Mouse (Mus musculus): Measurements from ENCODE around the gene Snap91. TPM values are rescaled to one million over a fixed set of nuclear protein-coding genes. Genes with fewer than 3 reads are reported as not detected.

Snap91 gene
- total RNA-seq (2022) = under 1 TPM; 0.24 to 0.56 (median 0.24) TPM

DNA sequence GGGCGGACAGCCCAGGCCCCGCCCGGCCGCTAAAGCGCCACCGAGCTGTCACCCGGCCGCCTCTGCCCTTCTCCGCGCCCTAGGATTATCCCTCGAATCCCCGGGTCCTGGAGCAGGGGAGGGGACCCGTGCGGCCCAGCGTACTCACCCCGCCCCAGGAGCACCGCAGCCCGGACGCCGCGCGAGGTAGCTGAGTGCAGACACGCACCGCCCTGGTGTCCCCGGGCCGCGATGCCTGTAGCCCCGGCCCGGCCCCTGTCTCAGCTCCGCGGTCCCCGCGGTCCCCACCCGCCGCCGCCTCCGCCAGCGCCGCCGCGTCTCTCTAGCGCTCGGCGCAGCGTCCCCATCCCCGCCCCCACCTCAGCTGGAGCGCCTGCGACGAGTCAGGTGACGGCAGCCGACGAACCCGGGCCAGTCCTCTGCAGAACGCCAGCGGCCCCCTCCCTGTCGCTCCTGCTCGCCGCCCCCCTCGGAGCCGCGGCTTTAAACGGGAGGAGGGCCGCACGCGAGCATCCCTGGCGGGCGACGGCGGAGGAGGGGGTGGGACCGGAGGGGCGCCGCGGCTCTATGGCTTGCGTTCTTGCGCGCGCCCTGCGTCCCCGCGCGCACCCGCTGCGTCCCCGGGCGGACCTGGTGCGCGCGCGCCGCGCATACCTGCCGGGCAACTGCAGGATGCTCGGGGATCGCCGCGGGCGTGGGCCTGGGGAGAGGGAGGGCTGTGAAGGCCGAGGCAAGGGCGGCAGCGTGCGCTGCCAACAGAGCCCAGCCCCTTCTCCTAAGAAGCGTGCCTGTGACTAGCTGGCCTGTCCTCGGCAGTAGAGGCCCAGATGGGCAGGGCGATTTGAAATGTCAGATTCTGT, at the start of gene Snap91:
Gene Snap91 (minus strand): TSS at position 542 of the 860 bp plus-strand sequence.
- DNase-seq (ENCODE audit: low spot score in 2 of 2) = no peak

- no peak for DNase-seq (ENCODE audit: low spot score in 2 of 2)
Measured at GRCm38 (mm10) chr9:86926519-86926918, 46.1 kb upstream of the Snap91 start.

DNA sequence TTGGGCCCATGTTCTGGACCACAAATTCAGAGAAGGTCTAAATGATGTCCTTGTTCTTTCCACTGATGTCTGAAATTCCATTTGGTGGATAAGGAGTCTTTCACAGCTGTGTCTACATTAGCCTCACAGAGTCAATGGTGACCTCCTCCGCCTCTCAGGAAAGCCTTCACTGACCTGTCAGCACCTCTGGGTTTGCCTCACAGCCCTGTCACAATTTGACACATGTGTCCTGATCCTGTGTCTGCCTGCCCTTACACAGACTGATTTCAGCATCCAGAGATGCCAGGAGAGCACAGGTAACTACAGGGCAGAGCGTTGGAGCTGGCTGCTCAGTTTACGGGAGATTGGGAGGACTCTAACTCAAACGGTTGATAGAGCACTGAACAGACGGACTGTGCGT, 45.2 kb upstream of the Snap91 start:
- no peak for DNase-seq (ENCODE audit: low spot score in 2 of 2)

DNA sequence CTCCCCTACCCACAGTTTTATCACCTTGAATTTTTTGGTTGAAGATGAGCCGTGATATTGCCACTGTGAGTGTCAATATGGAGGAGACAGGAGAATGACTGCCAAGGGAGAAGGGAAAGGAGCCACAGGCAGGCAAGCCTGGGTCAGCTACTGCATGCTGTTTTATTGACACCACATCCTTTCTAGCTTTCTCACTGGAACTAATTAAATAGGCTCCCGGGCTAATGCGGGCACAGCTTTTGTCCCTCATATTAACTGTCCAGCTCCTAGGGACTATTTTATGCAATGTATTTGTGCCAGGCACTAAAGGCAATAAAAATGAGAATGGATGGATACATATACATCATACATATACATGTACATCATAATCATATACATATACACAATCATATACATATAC, 42.0 kb upstream of the Snap91 start:
- no peak for DNase-seq (ENCODE audit: low spot score in 2 of 2)

DNA sequence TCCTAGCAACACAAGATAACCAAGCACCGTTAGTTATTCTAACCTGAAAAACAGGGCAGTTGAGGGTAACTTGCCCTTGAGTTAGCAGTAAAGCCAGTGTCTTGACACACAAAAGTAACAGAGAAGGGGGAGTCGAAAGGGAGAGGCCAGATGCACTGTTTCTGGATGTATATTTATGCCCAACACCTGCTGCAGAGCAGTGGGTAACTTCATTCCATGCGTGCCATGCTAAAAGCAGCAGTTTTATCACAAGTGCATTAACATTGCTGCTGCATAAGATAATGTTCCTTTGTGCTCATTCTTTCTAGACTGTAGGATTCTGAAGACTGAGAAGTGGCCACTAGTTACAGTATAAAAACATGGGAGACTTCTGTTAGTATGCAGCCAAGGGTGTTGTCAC, 36.1 kb upstream of the Snap91 start:
- DNase-seq (ENCODE audit: low spot score in 2 of 2) = no peak

GRCm38 (mm10) chr9:86899502-86900199, 19.2 kb upstream of the Snap91 start:
- DNase-seq (ENCODE audit: low spot score in 2 of 2) = no peak

GRCm38 (mm10) chr9:86879216-86880112, 990 bp downstream of the Snap91 start:
- no peak for DNase-seq (ENCODE audit: low spot score in 2 of 2)

- no peak for DNase-seq (ENCODE audit: low spot score in 2 of 2)
Measured at GRCm38 (mm10) chr9:86878716-86879115, 1.7 kb downstream of the Snap91 start.

- DNase-seq (ENCODE audit: low spot score in 2 of 2) = no peak
Measured at GRCm38 (mm10) chr9:86873681-86874080, 6.8 kb downstream of the Snap91 start.

DNA sequence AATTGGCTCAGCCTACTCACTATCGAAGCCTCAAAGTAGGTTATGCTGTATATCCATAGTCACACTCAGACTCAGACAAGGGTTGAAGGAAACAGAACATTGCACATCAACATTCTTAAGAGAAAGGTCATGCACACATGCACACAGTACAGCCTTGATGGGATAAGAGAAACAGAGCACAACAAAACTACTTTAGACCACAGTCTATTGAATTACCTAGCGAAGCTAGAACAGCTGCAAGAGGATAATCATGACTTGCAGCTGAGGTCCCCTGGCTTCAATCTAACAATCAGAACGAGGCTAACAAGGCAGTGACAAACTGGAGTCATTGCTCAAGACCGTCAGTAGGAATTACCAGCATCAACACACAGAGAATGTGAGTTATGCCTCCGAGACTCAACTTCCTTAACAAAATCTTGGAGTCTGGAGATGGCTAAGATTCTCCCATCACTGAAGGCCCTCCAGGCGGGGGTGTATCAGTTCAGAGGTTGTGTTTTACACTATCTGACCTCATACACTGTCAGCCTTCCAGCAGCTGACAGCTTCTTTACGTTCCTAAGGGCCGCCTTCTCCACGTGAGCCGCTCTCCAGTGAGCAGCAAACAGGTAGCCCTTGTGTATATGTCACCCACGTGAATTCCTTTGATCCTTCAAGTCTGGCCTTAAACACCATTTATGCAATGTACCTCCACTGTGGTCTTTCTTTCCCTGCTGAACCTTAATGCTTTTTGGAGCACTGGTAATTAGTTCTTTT, 10.7 kb downstream of the Snap91 start:
- no peak for DNase-seq (ENCODE audit: low spot score in 2 of 2)

- no peak for DNase-seq (ENCODE audit: low spot score in 2 of 2)
Measured at GRCm38 (mm10) chr9:86858101-86858500, 22.4 kb downstream of the Snap91 start.

DNA sequence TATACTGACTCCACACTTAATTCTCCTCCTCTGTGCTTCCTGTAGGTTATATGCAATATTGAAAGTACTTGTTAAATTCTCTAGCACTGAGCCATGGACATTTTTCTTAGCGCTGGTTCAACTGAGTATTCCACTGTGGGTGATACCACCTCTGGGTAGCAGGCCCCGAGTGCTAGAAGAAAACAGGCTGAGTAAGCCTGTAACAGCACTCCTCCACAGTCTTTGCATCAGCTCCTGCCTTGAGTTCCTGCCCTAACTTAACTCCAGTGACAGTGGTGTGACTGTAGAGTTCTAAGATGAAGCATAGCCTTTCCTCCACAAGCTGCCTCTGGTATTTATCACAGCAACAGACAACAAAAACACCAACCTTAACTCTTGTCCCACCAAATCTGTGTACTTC, 22.8 kb downstream of the Snap91 start:
- DNase-seq (ENCODE audit: low spot score in 2 of 2) = no peak

- no peak for DNase-seq (ENCODE audit: low spot score in 2 of 2)
Measured at GRCm38 (mm10) chr9:86852861-86853260, 27.6 kb downstream of the Snap91 start.

GRCm38 (mm10) chr9:86851689-86852088, 28.8 kb downstream of the Snap91 start:
- DNase-seq (ENCODE audit: low spot score in 2 of 2) = no peak

GRCm38 (mm10) chr9:86850452-86851207, 29.8 kb downstream of the Snap91 start:
- no peak for DNase-seq (ENCODE audit: low spot score in 2 of 2)

- DNase-seq (ENCODE audit: low spot score in 2 of 2) = no peak
Measured at GRCm38 (mm10) chr9:86843747-86844353, 36.6 kb downstream of the Snap91 start.

GRCm38 (mm10) chr9:86829792-86830191, 50.7 kb downstream of the Snap91 start:
- no peak for DNase-seq (ENCODE audit: low spot score in 2 of 2)

DNA sequence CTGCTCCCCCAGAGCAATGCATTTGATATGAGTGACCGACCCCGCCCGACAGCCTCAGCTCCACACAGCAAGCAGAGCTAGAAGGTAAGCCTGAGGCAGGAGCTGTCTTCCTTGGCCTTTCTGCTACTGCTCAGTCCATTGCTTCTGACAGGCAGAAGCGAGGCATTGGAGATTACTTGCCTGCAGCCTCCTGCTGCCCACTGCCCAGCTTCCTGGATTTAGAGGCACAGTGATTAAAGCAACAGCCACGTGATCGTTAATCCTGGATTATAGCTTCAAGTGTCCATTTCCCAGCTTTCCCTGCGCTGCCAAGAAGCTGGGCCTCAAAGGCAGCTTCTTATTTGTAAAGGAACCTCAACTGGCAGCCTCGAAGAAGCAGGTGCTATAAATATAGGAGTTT, 51.4 kb downstream of the Snap91 start:
- no peak for DNase-seq (ENCODE audit: low spot score in 2 of 2)

- DNase-seq (ENCODE audit: low spot score in 2 of 2) = no peak
Measured at GRCm38 (mm10) chr9:86819366-86819765, 61.1 kb downstream of the Snap91 start.

GRCm38 (mm10) chr9:86817673-86818072, 62.8 kb downstream of the Snap91 start:
- no peak for DNase-seq (ENCODE audit: low spot score in 2 of 2)
